Mouse (Mus musculus) heart, adult 8-10 months (tissue): ENCODE data around the gene Plod1. TPM values are rescaled to one million over a fixed set of nuclear protein-coding genes. Genes with fewer than 3 reads are reported as not detected.

Experiments used
- DNase-seq: peaks from one replicate; pipeline ENCODE4 v3.0.0; 2022; ENCODE audit warnings: low spot score
- total RNA-seq, 4 experiments: library from RNA; stranded (reverse); gene quantifications; 2 replicates each; pipeline ENCODE4 v1.2.4; 2022

The Plod1 gene
- total RNA-seq, result 10 to 100 TPM; 52.7 to 66.9 (median 61.3) TPM

DNA sequence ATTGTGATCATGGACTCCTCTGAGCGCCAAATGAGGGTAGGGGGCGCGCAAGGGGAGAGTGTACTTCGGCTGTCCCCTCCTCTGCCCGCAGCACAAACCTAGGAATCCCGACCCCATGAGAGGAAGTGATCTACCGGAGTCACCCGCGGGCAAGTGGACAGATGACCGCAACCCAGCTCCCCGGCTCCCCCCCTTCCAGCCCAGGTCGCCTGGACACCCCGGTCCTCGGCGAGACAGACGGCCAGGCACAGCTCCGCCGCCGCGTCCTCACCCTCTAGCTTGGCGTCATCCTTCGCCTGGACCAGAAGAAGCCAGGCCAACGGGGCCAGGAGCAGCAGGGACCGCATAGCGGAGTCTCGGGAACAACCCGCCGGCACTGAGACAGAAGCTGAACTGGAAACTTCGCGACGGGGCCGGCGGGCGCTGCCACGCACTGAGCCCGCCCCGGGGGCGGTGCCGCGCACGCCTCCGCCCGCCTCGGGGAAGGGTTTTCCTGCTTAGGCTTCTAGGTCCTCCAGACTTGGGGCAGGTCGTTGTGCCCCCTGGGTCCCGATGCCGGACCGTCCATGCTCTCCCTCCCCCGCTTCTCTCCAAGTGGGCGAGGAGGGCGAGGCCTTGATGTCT lies at the start of gene Plod1:
TSS of gene Plod1 (minus strand) at position 437 of the 624 bp plus-strand sequence.
- peak; percentile 92 for DNase-seq

DNA sequence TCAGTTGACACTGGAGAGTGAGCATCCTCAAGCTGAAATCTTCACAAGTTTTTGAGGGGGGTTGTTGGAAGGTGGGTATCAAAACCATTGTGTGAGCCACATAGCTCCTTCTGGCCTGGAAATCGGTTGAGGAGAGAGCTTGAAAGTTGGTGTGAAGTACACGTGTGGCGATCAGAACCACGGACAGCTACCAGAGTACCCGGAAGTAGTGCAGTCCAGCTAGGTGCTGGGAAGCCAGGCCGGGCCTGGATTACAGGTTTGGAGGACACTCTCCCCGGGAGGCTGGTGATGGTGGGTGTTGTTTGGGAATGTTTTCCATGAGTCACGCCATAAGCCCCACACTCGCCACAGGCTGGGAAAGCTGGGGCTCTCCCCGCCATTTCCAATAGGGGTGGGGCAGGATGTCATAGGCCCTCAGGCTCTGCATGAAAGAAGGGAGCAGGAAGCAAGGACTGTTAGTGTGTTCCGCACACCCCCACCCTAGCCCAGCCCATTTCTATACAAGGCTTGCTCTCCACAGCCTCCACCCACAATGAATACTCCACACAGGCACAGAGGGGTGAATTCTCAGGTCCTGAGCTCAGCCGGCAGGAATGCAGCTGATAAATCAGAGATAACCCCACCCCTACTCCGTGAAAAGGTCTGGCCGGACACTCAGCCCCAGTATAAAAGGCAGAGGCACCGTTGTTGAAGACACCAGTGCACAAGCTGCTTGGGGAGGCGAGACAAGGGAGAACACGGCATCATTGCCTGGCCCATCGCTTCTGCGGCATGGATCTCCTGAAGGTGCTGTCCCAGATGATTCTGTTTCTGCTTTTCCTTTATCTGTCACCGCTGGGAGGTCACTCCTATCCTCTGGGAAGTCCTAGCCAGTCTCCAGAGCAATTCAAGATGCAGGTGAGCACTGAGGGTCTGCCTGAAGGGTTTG lies 48.9 kb upstream of the Plod1 start, which contains the start of gene Nppb:
TSS of gene Nppb (plus strand) at position 584 of the 928 bp plus-strand sequence.
- DNase-seq, result peak; percentile 38

DNA sequence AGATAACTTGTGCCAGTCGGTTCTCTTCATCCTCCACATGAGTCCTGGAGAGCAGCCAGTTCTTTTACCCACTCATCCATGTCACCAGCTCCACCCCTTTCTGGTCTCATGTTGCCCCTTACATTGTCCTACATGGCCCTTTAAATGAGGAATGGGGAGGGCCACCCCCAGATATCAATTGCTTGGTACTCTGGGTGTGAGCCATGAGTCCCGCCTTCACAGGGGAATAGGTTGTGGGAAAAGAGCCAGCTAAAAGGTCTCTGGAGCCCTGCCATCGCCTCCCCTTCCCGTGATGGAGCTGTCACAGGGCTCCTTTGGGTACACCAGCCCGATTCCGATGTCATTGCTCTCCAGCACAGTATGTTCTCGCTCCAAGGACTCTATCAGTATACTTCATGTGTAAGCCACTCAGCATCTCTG lies 42.9 kb upstream of the Plod1 start:
- no peak for DNase-seq

DNA sequence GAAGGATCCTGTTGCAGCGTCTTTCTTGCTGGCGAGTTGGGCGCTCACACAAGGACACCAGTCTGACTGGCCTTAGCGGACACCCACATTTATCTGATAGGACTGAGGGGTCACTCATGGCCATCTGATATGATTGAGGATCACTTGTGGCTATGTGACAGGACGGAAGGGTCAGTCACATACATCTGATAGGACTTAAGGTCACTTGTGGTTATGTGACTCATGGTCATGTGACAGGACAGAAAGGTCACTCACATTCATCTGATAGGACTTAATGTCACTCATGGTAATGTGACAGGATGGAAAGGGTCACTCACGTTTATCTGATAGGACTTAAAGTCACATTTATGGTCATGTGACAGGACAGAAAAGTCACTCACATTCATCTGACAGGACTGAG lies 41.8 kb upstream of the Plod1 start:
- no peak for DNase-seq

DNA sequence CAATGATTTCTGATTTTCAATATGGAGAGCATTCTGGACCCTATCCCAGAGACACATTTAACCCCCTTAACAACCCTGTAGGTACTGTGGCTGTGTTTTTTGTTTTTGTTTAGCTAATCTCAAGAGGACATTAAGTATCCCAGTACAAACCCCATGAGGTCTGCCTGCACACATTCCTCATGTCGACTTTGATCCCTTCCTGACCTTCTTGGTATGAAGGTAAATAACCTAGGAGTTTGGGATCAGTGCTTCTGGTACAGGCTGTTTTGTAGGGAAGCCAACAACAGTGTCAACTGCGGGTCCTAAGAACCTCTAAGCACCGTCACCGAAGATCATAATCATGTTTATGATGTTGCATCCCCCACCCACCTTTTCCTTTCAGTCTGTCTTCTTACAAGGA lies 41.2 kb upstream of the Plod1 start:
- no peak for DNase-seq

DNA sequence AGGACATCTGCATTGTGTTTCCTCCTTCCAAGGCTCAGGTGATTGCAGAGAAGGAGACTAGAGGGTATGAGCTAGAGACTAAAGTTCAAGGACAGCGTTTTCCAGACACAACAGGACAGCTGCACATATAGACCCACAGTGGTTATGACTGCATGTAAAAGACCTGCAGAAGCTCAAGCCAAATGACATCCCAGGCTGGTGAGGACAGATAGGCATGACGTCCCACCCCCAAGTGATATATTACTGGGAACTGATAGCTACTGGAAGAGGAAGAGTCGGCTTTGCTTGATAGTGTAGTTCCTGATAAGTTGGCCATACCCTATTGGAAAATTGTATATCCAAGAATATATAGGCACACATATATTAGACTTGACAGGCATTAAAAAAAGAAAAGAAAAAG lies 39.7 kb upstream of the Plod1 start:
- DNase-seq, result no peak

DNA sequence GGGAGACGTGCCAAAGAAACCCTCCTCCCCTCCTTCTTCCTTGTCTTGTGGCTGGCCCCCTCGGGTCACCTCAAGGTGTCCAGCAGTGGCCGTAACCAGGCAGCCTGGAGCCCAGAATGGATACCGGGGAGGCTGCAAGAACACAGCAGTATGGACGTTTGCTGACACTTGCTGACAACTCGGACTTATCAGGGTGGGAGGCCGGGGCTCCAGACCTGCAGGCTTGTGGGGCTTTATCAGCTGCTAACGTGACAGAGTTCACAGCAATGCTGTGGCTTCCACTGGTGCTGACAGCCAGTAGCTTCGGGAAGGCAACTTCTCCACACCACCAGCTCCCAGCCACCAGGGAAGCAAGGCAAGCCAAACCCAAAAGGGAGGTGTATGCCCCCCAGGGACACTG lies 32.8 kb upstream of the Plod1 start:
- DNase-seq, result no peak

DNA sequence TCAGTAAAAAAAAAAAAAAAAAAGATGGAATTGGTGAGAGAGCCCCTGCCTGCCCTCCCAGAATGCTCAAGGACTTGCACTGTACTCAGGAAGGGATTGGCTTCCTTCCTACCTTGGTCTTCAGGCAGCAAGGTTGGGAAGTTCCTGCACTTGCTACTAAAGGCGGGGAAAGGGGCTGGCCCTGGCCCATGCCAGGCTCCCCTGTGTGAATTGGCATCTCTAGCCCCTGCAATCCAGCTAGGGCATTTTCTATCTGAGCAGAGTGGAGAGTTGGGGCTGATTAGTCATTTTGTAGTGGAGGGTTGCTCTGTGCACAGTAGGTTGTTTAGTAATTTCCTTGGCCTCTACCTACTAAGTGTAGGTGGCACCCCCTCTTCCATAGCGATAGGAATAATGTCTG lies 32.2 kb upstream of the Plod1 start:
- no peak for DNase-seq

DNA sequence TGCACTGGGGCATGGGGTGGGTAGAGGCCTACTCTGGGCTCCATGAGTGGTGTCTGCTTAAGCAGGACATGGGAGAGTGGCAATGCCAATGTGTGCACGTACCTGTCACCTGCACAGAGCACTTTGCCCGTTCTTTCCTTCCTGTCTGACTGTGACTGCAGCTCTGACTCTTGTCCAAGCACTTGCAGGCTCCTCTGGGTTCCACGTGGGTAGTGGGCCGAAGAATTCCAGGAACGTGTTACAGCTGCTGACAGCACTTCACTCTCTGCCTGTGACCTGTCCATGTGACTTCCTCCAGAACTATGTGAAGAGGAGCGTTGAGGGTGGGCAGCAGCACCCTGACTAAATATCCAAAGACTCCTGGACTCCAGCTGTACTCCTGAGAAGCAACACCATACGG lies 29.1 kb upstream of the Plod1 start:
- no peak for DNase-seq

DNA sequence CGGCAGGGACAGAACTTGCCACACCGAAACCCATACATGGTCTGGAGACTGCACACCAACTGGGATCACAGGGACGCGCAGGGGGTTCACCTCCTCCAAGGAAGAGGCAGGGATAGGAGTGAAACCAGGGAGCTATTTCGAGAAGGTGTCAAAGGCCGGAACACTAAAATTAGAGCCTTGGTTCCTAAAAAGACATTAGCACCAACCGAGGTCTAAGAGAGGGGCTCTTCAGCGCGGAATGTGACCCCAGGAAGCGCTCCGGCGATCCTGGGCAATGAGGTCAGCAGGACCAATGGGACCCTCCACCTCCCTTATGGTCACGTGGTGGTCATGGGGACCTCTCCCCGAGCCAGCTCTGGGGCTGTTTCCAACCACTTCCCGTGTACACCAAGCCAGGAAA lies 27.1 kb upstream of the Plod1 start:
- peak; percentile 62 for DNase-seq

DNA sequence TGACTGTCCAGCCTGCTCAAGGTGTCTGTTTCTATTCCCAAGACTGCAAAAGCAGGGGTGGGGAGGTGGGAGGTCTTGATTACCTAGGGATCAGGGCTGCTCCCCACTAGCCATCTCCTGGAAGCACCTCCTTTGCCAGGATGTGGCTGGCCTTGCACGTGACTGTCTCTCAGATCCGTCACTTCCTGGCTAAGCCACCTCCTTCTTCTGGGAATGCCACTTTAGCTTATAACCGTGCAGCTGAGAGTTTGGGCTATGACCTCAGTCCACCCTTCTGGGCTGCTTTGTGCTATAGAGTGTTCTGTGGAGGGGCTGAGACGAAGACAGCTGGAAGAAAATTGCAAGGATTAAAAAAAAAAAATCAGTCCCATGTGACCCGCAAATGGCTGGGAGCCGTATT lies 26.2 kb upstream of the Plod1 start:
- no peak for DNase-seq

DNA sequence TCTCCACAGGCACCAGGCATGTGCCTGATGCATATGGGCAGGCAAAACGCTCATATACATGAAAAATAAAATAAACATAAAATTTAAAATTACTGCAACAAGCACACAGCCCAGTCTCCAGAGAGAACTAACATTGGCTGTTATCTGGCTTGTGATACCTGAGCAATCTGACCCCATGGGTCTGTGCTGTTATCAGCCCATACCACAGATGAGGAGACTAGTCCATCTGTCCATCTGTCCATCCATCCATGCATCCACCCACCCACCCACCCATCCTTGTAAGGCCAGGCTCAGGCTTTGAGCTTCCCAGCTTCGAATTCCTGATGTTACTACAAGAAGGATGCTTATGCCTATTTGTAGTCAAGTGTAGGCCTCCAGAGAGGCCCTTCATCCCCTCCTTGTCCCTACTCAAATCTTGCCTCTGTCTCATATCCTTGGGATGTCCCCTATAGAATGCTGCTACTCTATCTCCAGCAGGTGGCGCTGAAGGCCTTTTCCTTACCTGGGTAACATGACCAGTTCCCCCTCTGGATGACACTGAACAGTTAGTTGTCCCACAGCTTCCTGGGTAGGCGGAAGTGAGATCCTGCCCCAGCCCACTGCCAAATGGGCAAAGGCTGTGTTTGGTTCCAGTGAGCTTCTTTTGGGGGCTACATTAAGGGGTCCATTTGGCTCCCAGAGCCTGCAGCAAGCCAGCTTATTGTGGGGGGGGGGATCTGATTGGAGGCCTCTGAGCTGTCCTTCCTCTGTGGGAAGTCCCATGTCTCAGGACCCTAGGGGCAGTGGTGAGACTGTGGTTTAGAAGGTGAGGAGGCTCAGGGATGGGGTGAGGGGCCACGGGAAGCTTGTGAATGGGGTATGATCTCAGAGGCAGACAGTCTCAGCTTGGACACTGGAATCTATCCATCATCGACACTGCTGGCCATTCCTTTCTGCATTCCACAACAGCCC lies 23.6 kb upstream of the Plod1 start:
- no peak for DNase-seq

DNA sequence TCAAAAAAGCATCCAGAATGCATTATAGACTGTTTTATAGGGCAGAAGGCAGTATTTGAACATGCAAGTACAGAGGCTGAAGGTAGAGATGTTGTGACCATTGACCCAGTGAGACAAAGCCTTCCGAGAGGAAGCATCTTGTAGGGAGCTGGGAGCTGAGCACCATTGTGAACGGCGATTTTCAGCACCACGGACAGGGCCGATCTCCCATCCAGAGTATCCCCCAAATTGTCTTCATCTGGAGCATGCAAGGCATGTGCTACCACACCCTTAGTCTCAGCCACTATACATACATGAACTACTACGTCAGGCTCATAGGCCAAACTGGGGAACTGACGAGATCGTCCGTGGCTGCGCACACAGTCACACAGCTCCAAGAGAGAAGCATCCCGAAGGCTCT lies 20.6 kb upstream of the Plod1 start:
- DNase-seq, result no peak

DNA sequence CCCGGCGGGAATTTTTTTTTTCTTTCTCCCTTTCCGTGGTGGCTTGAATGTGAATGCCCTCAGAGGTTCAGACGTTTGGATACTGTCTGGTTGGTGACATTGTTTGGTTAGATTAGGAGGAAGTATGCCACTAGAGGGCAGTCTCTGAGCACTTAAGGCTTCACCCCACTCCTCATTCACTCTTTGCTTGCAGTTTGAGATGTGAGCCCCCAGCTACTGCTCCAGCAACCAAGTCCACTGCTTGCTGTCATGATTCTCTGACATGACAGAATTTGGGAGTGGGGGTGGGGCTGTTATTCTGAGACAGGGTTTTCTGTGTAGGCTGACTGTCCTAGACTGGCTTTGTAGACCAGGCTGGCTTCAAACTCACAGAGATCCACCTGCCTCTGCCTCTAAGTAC lies 17.0 kb upstream of the Plod1 start:
- DNase-seq, result no peak

DNA sequence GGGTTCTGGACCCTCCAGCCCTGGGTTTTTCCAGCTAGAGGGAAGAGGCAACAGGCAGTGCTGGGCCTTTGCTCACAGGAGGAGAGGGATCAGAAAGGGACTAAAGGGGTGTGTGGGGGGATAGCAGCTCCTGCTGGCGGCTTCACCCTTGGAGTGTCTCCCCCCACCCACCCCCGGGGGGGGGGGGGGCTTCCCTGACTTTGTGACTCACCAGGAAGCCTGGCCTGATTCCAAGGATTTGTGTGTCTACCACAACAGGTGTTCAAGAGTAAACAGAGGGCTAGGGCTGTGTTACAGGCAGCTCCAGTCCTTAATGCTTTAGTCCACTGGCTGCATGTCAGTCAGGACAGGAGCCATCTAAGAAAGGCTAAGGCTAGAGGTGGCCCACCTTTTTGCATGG lies 10.9 kb upstream of the Plod1 start:
- DNase-seq, result no peak

DNA sequence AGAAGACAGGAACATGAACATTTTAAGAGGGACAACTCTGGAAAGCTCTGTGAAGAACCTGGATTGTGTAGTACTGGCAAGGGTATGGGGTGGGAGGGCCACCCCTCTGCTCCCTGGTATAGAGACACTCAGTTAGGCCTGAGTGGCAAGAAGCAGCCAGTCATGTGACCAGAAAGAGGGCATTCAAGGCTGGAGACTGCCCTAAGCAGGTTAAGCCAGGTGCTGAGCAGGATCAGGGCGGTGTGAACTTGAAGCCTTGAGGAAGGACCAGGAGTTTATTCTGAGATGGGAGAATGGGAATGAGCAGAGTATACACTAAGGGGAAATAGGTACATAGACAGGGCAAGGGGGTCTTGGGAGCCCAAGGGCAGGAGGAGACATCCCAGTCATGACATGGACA lies 6.4 kb upstream of the Plod1 start:
- no peak for DNase-seq

DNA sequence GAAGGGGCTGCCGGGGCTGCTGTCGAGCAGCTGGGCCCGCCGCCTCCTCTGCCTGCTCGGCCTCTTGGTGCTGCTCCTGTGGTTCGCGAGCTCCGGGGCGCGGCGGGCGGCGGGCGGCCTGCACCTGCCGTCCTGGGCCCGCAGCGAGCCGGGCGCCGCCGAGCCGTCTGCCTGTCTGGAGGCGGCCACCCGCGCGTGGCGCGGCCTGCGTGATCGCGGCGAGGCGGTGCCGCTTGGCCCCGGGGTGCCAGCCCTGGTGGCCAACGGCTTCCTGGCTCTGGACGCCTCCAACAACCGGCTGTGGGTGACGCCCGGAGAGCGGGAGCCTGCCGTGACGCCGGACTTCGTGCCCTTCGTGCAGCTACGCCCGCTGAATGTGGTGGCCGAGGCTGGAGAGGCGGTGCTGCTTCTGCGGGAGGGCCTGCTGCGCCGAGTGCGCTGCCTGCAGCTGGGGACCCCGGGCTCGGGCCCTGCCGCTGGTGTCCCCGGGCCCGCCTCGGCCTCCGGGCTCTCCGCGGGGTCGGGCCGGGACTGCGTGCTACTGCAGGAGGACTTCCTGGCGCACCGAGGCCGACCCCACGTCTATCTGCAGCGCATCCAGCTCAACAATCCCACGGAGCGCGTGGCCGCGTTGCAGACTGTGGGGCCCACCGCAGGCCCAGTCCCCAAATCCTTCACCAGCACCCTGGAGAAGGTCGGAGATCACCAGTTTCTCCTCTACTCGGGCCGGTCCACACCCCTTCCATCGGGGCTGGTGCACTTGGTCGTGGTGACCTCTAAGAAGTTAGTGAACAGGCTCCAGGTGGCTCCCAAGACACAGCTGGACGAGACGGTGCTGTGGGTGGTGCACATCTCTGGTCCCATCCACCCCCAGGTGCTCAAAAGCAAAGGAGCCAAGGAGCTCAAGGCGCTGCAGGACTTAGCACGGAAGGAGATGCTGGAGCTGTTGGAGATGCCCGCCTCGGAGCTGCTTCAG lies 4.8 kb upstream of the Plod1 start:
- no peak for DNase-seq

DNA sequence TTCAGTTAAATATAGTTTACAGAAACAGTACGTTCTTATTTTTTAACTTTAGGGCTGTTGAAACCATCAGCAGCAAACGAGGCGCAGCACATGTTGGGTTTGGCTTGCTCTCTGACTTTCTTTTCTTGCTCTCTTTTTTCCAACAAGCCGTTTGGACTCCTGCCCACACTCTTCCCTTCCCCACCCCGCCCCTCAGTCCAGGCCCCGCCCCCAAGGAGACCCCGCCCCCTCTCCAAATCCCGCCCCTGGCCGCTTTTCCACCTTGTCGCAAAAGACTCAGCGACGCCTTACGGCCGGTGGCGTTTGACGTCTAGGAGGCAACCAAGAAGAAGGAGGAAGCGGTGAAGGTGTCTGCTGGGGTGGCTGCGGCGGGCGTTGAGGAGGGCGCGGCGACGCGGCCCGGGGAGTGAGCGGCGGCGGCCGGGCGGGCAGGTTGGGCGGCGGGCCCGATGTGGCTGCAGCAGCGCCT lies 4.0 kb upstream of the Plod1 start, which contains the start of gene 2510039O18Rik:
TSS of gene 2510039O18Rik (plus strand) at position 320 of the 469 bp plus-strand sequence.
- peak; percentile 82 for DNase-seq

DNA sequence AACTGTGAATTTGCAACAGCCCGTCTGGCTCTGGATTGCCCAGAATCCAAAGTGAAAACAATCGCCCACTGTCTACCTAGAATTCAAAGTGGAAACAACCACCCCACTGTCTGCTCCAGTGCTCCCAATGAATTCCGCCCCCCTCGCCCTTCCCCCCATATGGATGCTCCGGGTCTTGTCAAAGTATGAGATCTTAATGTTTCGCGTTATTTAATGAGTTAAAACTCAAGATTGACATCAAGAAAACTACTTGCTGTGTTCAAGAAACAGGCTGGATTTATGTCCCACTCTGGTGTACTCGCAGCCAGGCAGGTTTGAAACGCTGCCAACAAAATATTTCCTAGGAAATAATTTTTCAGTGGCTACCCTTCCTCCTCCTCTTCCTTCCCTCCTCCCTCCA lies 3.5 kb upstream of the Plod1 start:
- DNase-seq, result no peak
